Comparison of ENCODE assay signal across 22 mouse cellular contexts in genomic region chr12:76819816-76820215, GRCm38 (mm10). TPM values are rescaled to one million over a fixed set of nuclear protein-coding genes. Genes with fewer than 3 reads are reported as not detected.
A peak's percentile ranks its signal among the peaks of the same experiment; 100 is the strongest.
DNase-seq lines count a peak whose midpoint lies in the region; ATAC-seq and TF ChIP-seq lines count a peak whose summit lies in the region.
"Had no signal": no experiment of that assay in that cellular context is flagged by ENCODE, and none has a peak within 500 bp of the region (broad histone marks: within the 10 kb centered on the region; RNA-seq: fewer than 3 reads in every experiment).

No protein-coding gene starts in this region.

- no peak overlapping the region for H3K4me3 ChIP-seq in hindbrain, embryonic 15.5 days
- H3K4me3 ChIP-seq in hindbrain, embryonic 11.5 days (ENCODE audit: low read depth, low read length): no peak overlapping the region
- no peak overlapping the region for H3K4me3 ChIP-seq in hindbrain, postnatal 0 days (ENCODE audit: low read length)
- no peak overlapping the region for H3K4me3 ChIP-seq in stomach, embryonic 16.5 days (replicated peaks; ENCODE audit: low read length)
- H3K4me3 ChIP-seq: forebrain, embryonic 13.5 days; heart, embryonic 13.5 days had no signal

- WGBS in hindbrain, embryonic 15.5 days: 50% methylated on average over 6 of the region's 6 CpGs
- WGBS in hindbrain, embryonic 11.5 days: 73% methylated on average over 6 of the region's 6 CpGs
- 36% methylated on average over 6 of the region's 6 CpGs for WGBS in hindbrain, postnatal 0 days
- 43% methylated on average over 6 of the region's 6 CpGs for WGBS in stomach, embryonic 16.5 days

- no peak for ATAC-seq in hindbrain, embryonic 15.5 days (ENCODE audit: low FRiP score, low read depth)
- no peak for ATAC-seq in hindbrain, embryonic 11.5 days (ENCODE audit: low FRiP score)
- no peak for ATAC-seq in hindbrain, postnatal 0 days
- no peak for ATAC-seq in stomach, embryonic 16.5 days (ENCODE audit: insufficient read depth, low FRiP score)
- ATAC-seq: forebrain, embryonic 13.5 days had no signal

- peaks cover 6% of the 10 kb centered on the region; the same call in 1 of the 2 replicates for H3K27me3 ChIP-seq in hindbrain, embryonic 15.5 days
- H3K27me3 ChIP-seq in hindbrain, embryonic 11.5 days (ENCODE audit: control insufficient read depth, insufficient read depth, low read length): peaks cover 4% of the 10 kb centered on the region
- no peaks in the 10 kb centered on the region for H3K27me3 ChIP-seq in hindbrain, postnatal 0 days (ENCODE audit: insufficient read depth, low read length)
- H3K27me3 ChIP-seq in stomach, embryonic 16.5 days (ENCODE audit: control insufficient read depth, insufficient read depth, low read length): no peaks in the 10 kb centered on the region

- H3K27ac ChIP-seq in hindbrain, embryonic 15.5 days (replicated peaks): 0 out of 2 replicates have a peak overlapping the region, but pooled peaks have one; percentile 17
- H3K27ac ChIP-seq in hindbrain, embryonic 11.5 days (ENCODE audit: low read depth, low read length): no peak overlapping the region
- no peak overlapping the region for H3K27ac ChIP-seq in hindbrain, postnatal 0 days
- H3K27ac ChIP-seq in stomach, embryonic 16.5 days (ENCODE audit: low read length): peak overlapping the region; percentile 60
- H3K27ac ChIP-seq: forebrain, embryonic 13.5 days; heart, embryonic 13.5 days; macrophage had no signal

- no peak for DNase-seq in hindbrain, embryonic 11.5 days (ENCODE audit: low spot score)
- DNase-seq in lung, postnatal 10 days: peak; percentile 14
- no peak for DNase-seq in lung, postnatal 25 days (ENCODE audit: low spot score)
- no peak for DNase-seq in hindbrain, postnatal 0 days (ENCODE audit: low spot score)
- DNase-seq in thymus, postnatal 36 days: no peak
- DNase-seq: adrenal gland, postnatal 25 days; heart, postnatal 4 days; kidney, adult 2 months; kidney, postnatal 25 days; right cerebral cortex, postnatal 4 days; thymus, adult 18-20 months had no signal

- H3K9ac ChIP-seq in hindbrain, embryonic 15.5 days: no peak overlapping the region
- no peak overlapping the region for H3K9ac ChIP-seq in hindbrain, embryonic 11.5 days (ENCODE audit: low read depth, low read length)
- no peak overlapping the region for H3K9ac ChIP-seq in hindbrain, postnatal 0 days (replicated peaks; ENCODE audit: low read length)
- H3K9ac ChIP-seq in stomach, embryonic 16.5 days (ENCODE audit: low read length): 0 out of 2 replicates have a peak overlapping the region, but pooled peaks have one; percentile 29
- H3K9ac ChIP-seq: forebrain, embryonic 13.5 days; heart, embryonic 13.5 days had no signal

- peak overlapping the region; percentile 80 for H3K4me2 ChIP-seq in hindbrain, embryonic 15.5 days
- no peak overlapping the region for H3K4me2 ChIP-seq in hindbrain, embryonic 11.5 days (replicated peaks; ENCODE audit: low read depth, low read length)
- peak overlapping the region; percentile 80 for H3K4me2 ChIP-seq in hindbrain, postnatal 0 days (ENCODE audit: low read depth, low read length)
- H3K4me2 ChIP-seq in stomach, embryonic 16.5 days (ENCODE audit: low read depth, low read length): 0 out of 2 replicates have a peak overlapping the region, but pooled peaks have one; percentile 89
- H3K4me2 ChIP-seq: heart, embryonic 13.5 days; midbrain, embryonic 11.5 days had no signal

- peaks cover 47% of the 10 kb centered on the region for H3K4me1 ChIP-seq in hindbrain, embryonic 15.5 days (replicated peaks)
- H3K4me1 ChIP-seq in hindbrain, embryonic 11.5 days (replicated peaks; ENCODE audit: control insufficient read depth, insufficient read depth, low read length): 0 out of 2 replicates have a peak, but pooled peaks cover 5% of the 10 kb centered on the region
- H3K4me1 ChIP-seq in hindbrain, postnatal 0 days (ENCODE audit: insufficient read depth, low read length): peaks cover 27% of the 10 kb centered on the region
- peaks cover 46% of the 10 kb centered on the region for H3K4me1 ChIP-seq in stomach, embryonic 16.5 days (ENCODE audit: control insufficient read depth, insufficient read depth, low read length)

- TF ChIP-seq CTCF in hindbrain, postnatal 0 days (IDR thresholded peaks at IDR 0.05; ENCODE audit: low read depth): no peak

- H3K36me3 ChIP-seq in hindbrain, embryonic 15.5 days: no peaks in the 10 kb centered on the region
- no peaks in the 10 kb centered on the region for H3K36me3 ChIP-seq in hindbrain, embryonic 11.5 days (ENCODE audit: control insufficient read depth, insufficient read depth, low read length)
- no peaks in the 10 kb centered on the region for H3K36me3 ChIP-seq in hindbrain, postnatal 0 days (ENCODE audit: insufficient read depth, low read length)
- no peaks in the 10 kb centered on the region for H3K36me3 ChIP-seq in stomach, embryonic 16.5 days (ENCODE audit: control insufficient read depth, insufficient read depth, low read length)
- H3K36me3 ChIP-seq: heart, embryonic 13.5 days had no signal

- H3K9me3 ChIP-seq in hindbrain, embryonic 15.5 days: no peaks in the 10 kb centered on the region
- H3K9me3 ChIP-seq in hindbrain, embryonic 11.5 days (ENCODE audit: control insufficient read depth, low read length): no peaks in the 10 kb centered on the region
- no peaks in the 10 kb centered on the region for H3K9me3 ChIP-seq in hindbrain, postnatal 0 days (ENCODE audit: low read length)
- no peaks in the 10 kb centered on the region for H3K9me3 ChIP-seq in stomach, embryonic 16.5 days (replicated peaks; ENCODE audit: control insufficient read depth, low read length)
- H3K9me3 ChIP-seq: forebrain, embryonic 13.5 days; heart, embryonic 13.5 days had no signal

RNA-seq across cellular contexts. Expression of gene Rab15, which starts 2.9 kb away (rescaled TPM):
- 51.8 and 52.5 TPM in 2 replicates for polyA plus RNA-seq in hindbrain, embryonic 15.5 days (2015; fragmentation: Nextera tagmentation; extraction: Ambion mirVana)
- 11.3 and 14.6 TPM in 2 replicates for polyA plus RNA-seq in hindbrain, embryonic 11.5 days (2014; fragmentation: Nextera tagmentation; extraction: Ambion mirVana)
- 86.8 and 110 TPM in 2 replicates for total RNA-seq in hindbrain, postnatal 0 days (2014; rRNA removed)
- polyA plus RNA-seq in hindbrain, postnatal 0 days (2015; fragmentation: Nextera tagmentation; extraction: Ambion mirVana): 53.9 and 56.5 TPM in 2 replicates
- polyA plus RNA-seq in stomach, embryonic 16.5 days (2015; fragmentation: Nextera tagmentation; extraction: Ambion mirVana): 38.3 and 49.3 TPM in 2 replicates
- total RNA-seq: common myeloid progenitor, adult 5-6 weeks; granulocyte monocyte progenitor cell, adult 5-6 weeks; liver, adult 2 months; monocyte, adult 5-6 weeks had no signal
- polyA plus RNA-seq: liver, adult 2 months had no signal

RNA-seq across cellular contexts. Expression of gene Gpx2, which starts 24.5 kb away (rescaled TPM):
- polyA plus RNA-seq in hindbrain, embryonic 15.5 days (2015; fragmentation: Nextera tagmentation; extraction: Ambion mirVana): 0.33 TPM in 1 of 2 replicates, not detected in the other
- polyA plus RNA-seq in hindbrain, embryonic 11.5 days (2014; fragmentation: Nextera tagmentation; extraction: Ambion mirVana): not detected in 2 replicates
- total RNA-seq in hindbrain, postnatal 0 days (2014; rRNA removed): not detected in 2 replicates
- 0.16 and 0.30 TPM in 2 replicates for polyA plus RNA-seq in hindbrain, postnatal 0 days (2015; fragmentation: Nextera tagmentation; extraction: Ambion mirVana)
- polyA plus RNA-seq in stomach, embryonic 16.5 days (2015; fragmentation: Nextera tagmentation; extraction: Ambion mirVana): 138 and 180 TPM in 2 replicates
- total RNA-seq: adrenal gland, postnatal 25 days; common myeloid progenitor, adult 5-6 weeks; granulocyte monocyte progenitor cell, adult 5-6 weeks; heart, postnatal 4 days; monocyte, adult 5-6 weeks had no signal
- polyA plus RNA-seq: macrophage; midbrain, embryonic 11.5 days; neural tube, embryonic 14.5 days had no signal

RNA-seq across cellular contexts. Expression of gene Fntb, which starts 54.4 kb away (rescaled TPM):
- 40.4 and 46.0 TPM in 2 replicates for polyA plus RNA-seq in hindbrain, embryonic 15.5 days (2015; fragmentation: Nextera tagmentation; extraction: Ambion mirVana)
- polyA plus RNA-seq in hindbrain, embryonic 11.5 days (2014; fragmentation: Nextera tagmentation; extraction: Ambion mirVana): 42.5 and 43.5 TPM in 2 replicates
- total RNA-seq in hindbrain, postnatal 0 days (2014; rRNA removed): 31.3 and 33.2 TPM in 2 replicates
- polyA plus RNA-seq in hindbrain, postnatal 0 days (2015; fragmentation: Nextera tagmentation; extraction: Ambion mirVana): 35.0 and 36.2 TPM in 2 replicates
- polyA plus RNA-seq in stomach, embryonic 16.5 days (2015; fragmentation: Nextera tagmentation; extraction: Ambion mirVana): 34.4 and 37.4 TPM in 2 replicates

RNA-seq across cellular contexts. Expression of gene Churc1, which starts 54.5 kb away (rescaled TPM):
- 134 and 149 TPM in 2 replicates for polyA plus RNA-seq in hindbrain, embryonic 15.5 days (2015; fragmentation: Nextera tagmentation; extraction: Ambion mirVana)
- polyA plus RNA-seq in hindbrain, embryonic 11.5 days (2014; fragmentation: Nextera tagmentation; extraction: Ambion mirVana): 99.5 and 106 TPM in 2 replicates
- total RNA-seq in hindbrain, postnatal 0 days (2014; rRNA removed): 46.8 and 51.0 TPM in 2 replicates
- polyA plus RNA-seq in hindbrain, postnatal 0 days (2015; fragmentation: Nextera tagmentation; extraction: Ambion mirVana): 137 and 164 TPM in 2 replicates
- 140 and 149 TPM in 2 replicates for polyA plus RNA-seq in stomach, embryonic 16.5 days (2015; fragmentation: Nextera tagmentation; extraction: Ambion mirVana)

Comparison
In these comparisons a context has a peak if more than half of its experiments do, and no peak if none do; other contexts are left out.
1. H3K27ac ChIP-seq: peak in hindbrain, embryonic 15.5 days (single experiment) and stomach, embryonic 16.5 days (single experiment); none in hindbrain, embryonic 11.5 days (single experiment) and hindbrain, postnatal 0 days (single experiment).
2. RNA of gene Gpx2, which starts 24.5 kb away (polyA plus RNA-seq): 138 to 180 TPM in stomach, embryonic 16.5 days; 0.16 to 0.30 TPM in hindbrain, postnatal 0 days, not detected in hindbrain, embryonic 11.5 days and 0.33 TPM in hindbrain, embryonic 15.5 days; every median in the first group is over 100 times any median in the second.